Mouse (Mus musculus): Measurements from ENCODE around the gene Stard3. TPM values are rescaled to one million over a fixed set of nuclear protein-coding genes. Genes with fewer than 3 reads are reported as not detected.

Gene Stard3
- total and polyA plus RNA-seq, 3 experiments: 31.7 to 39.6 (median 33.9) TPM

DNA sequence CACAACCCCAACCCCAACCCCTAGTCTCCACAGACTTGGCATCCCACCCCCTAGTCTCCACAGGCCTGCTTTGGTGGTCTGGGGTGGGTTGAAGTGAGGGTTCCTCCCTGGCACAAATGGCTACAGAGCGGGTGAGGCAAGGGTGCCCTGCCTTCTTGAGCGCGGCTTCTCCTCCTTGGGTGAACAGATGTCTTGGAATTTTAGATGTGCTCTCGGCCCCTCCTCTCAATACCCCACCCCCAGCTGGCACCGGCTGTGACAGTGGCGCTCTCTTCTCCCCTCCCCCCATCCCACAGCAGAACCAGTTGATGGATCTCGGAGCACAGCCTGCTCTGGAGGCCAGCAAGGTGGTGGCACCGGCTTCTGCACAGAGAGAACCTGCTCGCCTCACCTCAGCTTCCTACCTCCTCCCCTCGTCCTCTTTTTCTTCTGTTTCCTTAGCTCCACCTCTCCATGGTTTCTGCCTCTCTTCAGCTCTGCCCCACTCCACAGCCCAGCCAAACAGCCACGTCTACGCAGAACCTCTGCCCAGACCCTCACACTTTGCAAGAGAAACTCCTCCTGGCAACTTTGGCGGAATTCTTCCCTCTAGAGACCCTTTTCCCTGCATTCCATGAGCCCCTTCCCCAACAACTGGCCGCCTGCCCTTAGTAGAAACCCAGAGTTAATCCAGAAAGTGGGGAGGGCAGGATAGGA is 39.6 kb upstream of the Stard3 start:
- H3K4me3 ChIP-seq (replicated peaks in 1 of 3; ENCODE audit: low read depth in 2 of 3, low read length in 2 of 3, poor library complexity in 1 of 3): no peak overlapping the region
- peaks cover 97% of the 10 kb centered on the region for H3K27me3 ChIP-seq (replicated peaks)
- no peak overlapping the region for H3K4me2 ChIP-seq (ENCODE audit: insufficient read depth, low read depth, poor library complexity, severe bottlenecking)
- in situ Hi-C loops (cut with MboI; ENCODE audit: low pct_ligation_motif_present, low pct_unique_long_range_greater_than_20kb, low sequenced_read_pairs) (no loop called here), dilution Hi-C loops (cut with MboI; ENCODE audit: extremely low pct_ligation_motif_present, extremely low pct_unique_long_range_greater_than_20kb, low sequenced_read_pairs) (no loop called here)
- H3K36me3 ChIP-seq (replicated peaks in 1 of 2; ENCODE audit: control insufficient read depth in 1 of 2, insufficient read depth in 1 of 2, low read length in 1 of 2): no peaks in the 10 kb centered on the region
- DNase-seq (ENCODE audit: extremely low read depth): no peak
- no peak overlapping the region for H3K9ac ChIP-seq (ENCODE audit: insufficient read depth, low read depth)
- H3K79me2 ChIP-seq (replicated peaks; ENCODE audit: control insufficient read depth, extremely low read depth, insufficient read depth, poor library complexity, severe bottlenecking): no peaks in the 10 kb centered on the region
- no peak for TF ChIP-seq EP300 (IDR thresholded peaks at IDR 0.05; ENCODE audit: low read length)
- no peak for TF ChIP-seq USF2 (conservative IDR thresholded peaks at IDR 0.05; ENCODE audit: low read depth, low read length)
- no peak for TF ChIP-seq NELFE (IDR thresholded peaks at IDR 0.05; ENCODE audit: low read depth, low read length)
- no peak for TF ChIP-seq NRF1 (IDR thresholded peaks at IDR 0.05; ENCODE audit: low read depth, low read length)
- H3K27ac ChIP-seq (ENCODE audit: insufficient read depth, low read depth): no peak overlapping the region
- peaks cover 0 to 3% of the 10 kb centered on the region in 2 experiments; a peak in 3 of 4 replicates for H3K4me1 ChIP-seq (ENCODE audit: control insufficient read depth in 1 of 2, insufficient read depth in 2 of 2)
- no peaks in the 10 kb centered on the region for H3K9me3 ChIP-seq (replicated peaks; ENCODE audit: low read length)

DNA sequence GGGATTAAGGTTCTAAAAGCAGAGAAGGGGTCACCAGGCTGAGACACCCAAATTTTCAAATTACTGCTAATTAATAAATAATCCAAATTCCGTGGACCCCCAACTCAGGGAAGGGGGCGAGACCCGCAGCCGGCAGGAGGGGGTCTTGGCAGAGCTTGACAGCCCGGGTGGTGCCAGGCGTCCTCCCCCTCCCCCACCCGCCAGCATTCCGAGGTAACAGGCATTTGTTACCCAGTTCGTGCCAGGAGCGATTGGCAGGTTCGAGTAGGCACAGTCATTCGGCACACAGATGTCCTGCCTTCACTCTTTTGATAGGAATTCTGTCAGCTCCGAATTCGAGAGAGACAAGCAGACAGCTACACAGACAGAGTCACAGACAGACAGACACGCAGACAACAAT is 39.0 kb upstream of the Stard3 start:
- H3K27me3 ChIP-seq (replicated peaks): peaks cover 97% of the 10 kb centered on the region
- in situ Hi-C loops (cut with MboI; ENCODE audit: low pct_ligation_motif_present, low pct_unique_long_range_greater_than_20kb, low sequenced_read_pairs): no loop called here
- H3K4me2 ChIP-seq (ENCODE audit: insufficient read depth, low read depth, poor library complexity, severe bottlenecking): no peak overlapping the region
- no peak overlapping the region for H3K4me3 ChIP-seq (replicated peaks in 1 of 3; ENCODE audit: low read depth in 2 of 3, low read length in 2 of 3, poor library complexity in 1 of 3)
- no peaks in the 10 kb centered on the region for H3K9me3 ChIP-seq (replicated peaks; ENCODE audit: low read length)
- TF ChIP-seq E2F4 (IDR thresholded peaks at IDR 0.05; ENCODE audit: insufficient replicate concordance, low read depth, low read length) (no peak), CHD1 (IDR thresholded peaks at IDR 0.05; ENCODE audit: low read depth, low read length) (no peak), SIN3A (IDR thresholded peaks at IDR 0.05; ENCODE audit: low read length) (no peak), CTCF (conservative IDR thresholded peaks at IDR 0.05 in 1 of 2, IDR thresholded peaks at IDR 0.05 in 1 of 2; ENCODE audit: low read depth in 2 of 2, low read length in 2 of 2) (no peak), ZKSCAN1 (IDR thresholded peaks at IDR 0.05; ENCODE audit: borderline replicate concordance, low read depth, low read length) (no peak), UBTF (IDR thresholded peaks at IDR 0.05; ENCODE audit: low read depth, low read length) (no peak)
- H3K4me1 ChIP-seq (ENCODE audit: control insufficient read depth in 1 of 2, insufficient read depth in 2 of 2): no peaks in the 10 kb centered on the region; a peak in 1 of 4 replicates
- no peak overlapping the region for H3K27ac ChIP-seq (ENCODE audit: insufficient read depth, low read depth)
- no peaks in the 10 kb centered on the region for H3K79me2 ChIP-seq (replicated peaks; ENCODE audit: control insufficient read depth, extremely low read depth, insufficient read depth, poor library complexity, severe bottlenecking)
- H3K9ac ChIP-seq (ENCODE audit: insufficient read depth, low read depth): no peak overlapping the region
- DNase-seq (ENCODE audit: extremely low read depth): no peak
- no peaks in the 10 kb centered on the region for H3K36me3 ChIP-seq (replicated peaks in 1 of 2; ENCODE audit: control insufficient read depth in 1 of 2, insufficient read depth in 1 of 2, low read length in 1 of 2)
- dilution Hi-C loops (cut with MboI; ENCODE audit: extremely low pct_ligation_motif_present, extremely low pct_unique_long_range_greater_than_20kb, low sequenced_read_pairs): no loop called here

DNA sequence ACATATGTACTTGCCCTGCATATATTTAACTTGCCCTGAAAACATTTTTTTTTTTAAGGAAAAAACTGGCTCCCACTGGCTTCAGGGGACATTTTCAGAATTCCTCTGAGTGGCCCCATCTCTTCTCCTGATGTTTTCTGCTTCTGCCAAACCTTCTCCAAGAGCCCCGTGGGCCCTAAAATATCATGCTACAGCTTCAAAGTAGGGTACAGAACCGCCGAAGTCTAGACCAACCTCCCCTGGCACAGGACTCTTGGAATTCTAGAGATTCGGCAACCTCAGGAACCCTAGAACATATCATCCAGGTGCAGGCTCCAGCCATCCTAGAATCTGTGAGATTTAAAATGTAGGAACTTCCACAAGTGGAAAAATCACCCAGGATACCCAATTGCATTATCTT is 38.6 kb upstream of the Stard3 start:
- no peak for DNase-seq (ENCODE audit: extremely low read depth)
- H3K27ac ChIP-seq (ENCODE audit: insufficient read depth, low read depth): no peak overlapping the region
- H3K4me1 ChIP-seq (ENCODE audit: control insufficient read depth in 1 of 2, insufficient read depth in 2 of 2): no peaks in the 10 kb centered on the region
- no peaks in the 10 kb centered on the region for H3K79me2 ChIP-seq (replicated peaks; ENCODE audit: control insufficient read depth, extremely low read depth, insufficient read depth, poor library complexity, severe bottlenecking)
- no peak overlapping the region for H3K9ac ChIP-seq (ENCODE audit: insufficient read depth, low read depth)
- dilution Hi-C loops (cut with MboI; ENCODE audit: extremely low pct_ligation_motif_present, extremely low pct_unique_long_range_greater_than_20kb, low sequenced_read_pairs): no loop called here
- TF ChIP-seq EP300 (IDR thresholded peaks at IDR 0.05; ENCODE audit: low read length): no peak
- no peak for TF ChIP-seq CHD2 (IDR thresholded peaks at IDR 0.05; ENCODE audit: low read length)
- TF ChIP-seq JUND (conservative IDR thresholded peaks at IDR 0.05; ENCODE audit: low read depth, low read length): no peak
- TF ChIP-seq SIN3A (IDR thresholded peaks at IDR 0.05; ENCODE audit: low read length): no peak
- TF ChIP-seq CHD1 (IDR thresholded peaks at IDR 0.05; ENCODE audit: low read depth, low read length): no peak
- no peak for TF ChIP-seq RCOR1 (conservative IDR thresholded peaks at IDR 0.05; ENCODE audit: low read depth, low read length)
- TF ChIP-seq SMC3 (IDR thresholded peaks at IDR 0.05; ENCODE audit: low read depth, low read length): no peak
- TF ChIP-seq MAX (IDR thresholded peaks at IDR 0.05; ENCODE audit: low read length): no peak
- no peak for TF ChIP-seq RAD21 (IDR thresholded peaks at IDR 0.05; ENCODE audit: low read depth, low read length)
- H3K36me3 ChIP-seq (replicated peaks in 1 of 2; ENCODE audit: control insufficient read depth in 1 of 2, insufficient read depth in 1 of 2, low read length in 1 of 2): no peaks in the 10 kb centered on the region
- peaks cover 97% of the 10 kb centered on the region for H3K27me3 ChIP-seq (replicated peaks)
- no peak overlapping the region for H3K4me3 ChIP-seq (replicated peaks in 1 of 3; ENCODE audit: low read depth in 2 of 3, low read length in 2 of 3, poor library complexity in 1 of 3)
- no peaks in the 10 kb centered on the region for H3K9me3 ChIP-seq (replicated peaks; ENCODE audit: low read length)
- H3K4me2 ChIP-seq (ENCODE audit: insufficient read depth, low read depth, poor library complexity, severe bottlenecking): no peak overlapping the region
- in situ Hi-C loops (cut with MboI; ENCODE audit: low pct_ligation_motif_present, low pct_unique_long_range_greater_than_20kb, low sequenced_read_pairs): no loop called here

Data from CH12.LX (cell line).